Mouse (Mus musculus) lung, adult 2 months (tissue): ENCODE data around the gene 4930486L24Rik. TPM values are rescaled to one million over a fixed set of nuclear protein-coding genes. Genes with fewer than 3 reads are reported as not detected.

Experiments
- DNase-seq: peaks from one replicate; pipeline ENCODE4 v3.0.0; 2022
- H3K4me1 ChIP-seq: fragments of 200-500 bp; 2 replicates; pipeline ENCODE4 v1.6.1; 2011; ENCODE audit warnings: low read length; ENCODE audit not compliant: control insufficient read depth, insufficient read depth
- H3K4me3 ChIP-seq: fragments of 200-500 bp; replicated peaks from 2 replicates; pipeline ENCODE3; 2011; ENCODE audit warnings: low read depth, mild to moderate bottlenecking, control low read depth, low read length; ENCODE audit errors: extremely low read depth
- CTCF ChIP-seq: fragments of 200-500 bp; IDR thresholded peaks from 2 replicates; pipeline ENCODE4 v1.5.1; 2011; ENCODE audit warnings: mild to moderate bottlenecking, low read length, control low read depth; ENCODE audit not compliant: insufficient read depth
- POLR2A ChIP-seq: fragments of 200-500 bp; IDR thresholded peaks from 2 replicates; pipeline ENCODE4 v1.6.1; 2011; ENCODE audit warnings: low read depth, mild to moderate bottlenecking, control low read depth, low read length, borderline replicate concordance; ENCODE audit errors: extremely low read depth
- WGBS: fragments of 180-500 bp; shearing (Covaris S2); methylation state at CpG from one replicate; pipeline ENCODE4 v1.1.7; 2018; 5-methylcytosine and 5-hydroxymethylcytosine counted together
- polyA plus RNA-seq: library from polyadenylated mRNA; depleted of rRNA; stranded (reverse); fragments of >200 nt; gene quantifications from 2 replicates; pipeline ENCODE4 v1.2.3, GENCODE M21; 2012; rRNA removed

The 4930486L24Rik gene
- polyA plus RNA-seq, 1 experiment: not detected

DNA sequence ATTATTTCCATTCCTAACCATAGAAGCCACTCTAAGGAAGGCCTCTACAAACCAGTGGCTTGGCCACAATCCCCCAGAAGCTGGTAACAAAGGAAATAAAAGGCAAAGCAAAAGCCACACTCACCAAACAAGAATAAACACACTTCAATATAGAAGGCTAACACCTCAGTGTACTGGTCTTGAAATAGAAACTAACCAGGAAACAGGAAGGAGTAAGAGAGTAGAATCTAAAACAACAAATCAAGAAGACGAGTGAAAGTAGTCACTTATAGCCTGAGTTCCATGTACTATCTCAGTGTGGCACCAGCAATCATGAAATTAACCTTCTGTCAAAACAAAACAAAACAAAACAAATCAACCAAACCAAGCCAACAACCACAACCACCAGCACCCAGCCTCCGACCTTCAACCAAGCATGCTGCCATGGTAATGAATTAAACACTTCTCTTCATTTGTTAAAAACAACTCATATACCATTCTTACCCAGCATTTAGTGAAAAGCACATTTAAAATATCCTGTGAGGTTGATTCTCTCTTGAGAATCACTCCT lies 24.8 kb downstream of the 4930486L24Rik start:
- 56% methylated on average over 2 of the region's 2 CpGs for WGBS
- no peak for TF ChIP-seq POLR2A
- TF ChIP-seq CTCF: no peak
- Histone ChIP-seq H3K4me3 (no peak overlapping the region), H3K4me1 (no peaks in the 10 kb centered on the region)
- DNase-seq: no peak

DNA sequence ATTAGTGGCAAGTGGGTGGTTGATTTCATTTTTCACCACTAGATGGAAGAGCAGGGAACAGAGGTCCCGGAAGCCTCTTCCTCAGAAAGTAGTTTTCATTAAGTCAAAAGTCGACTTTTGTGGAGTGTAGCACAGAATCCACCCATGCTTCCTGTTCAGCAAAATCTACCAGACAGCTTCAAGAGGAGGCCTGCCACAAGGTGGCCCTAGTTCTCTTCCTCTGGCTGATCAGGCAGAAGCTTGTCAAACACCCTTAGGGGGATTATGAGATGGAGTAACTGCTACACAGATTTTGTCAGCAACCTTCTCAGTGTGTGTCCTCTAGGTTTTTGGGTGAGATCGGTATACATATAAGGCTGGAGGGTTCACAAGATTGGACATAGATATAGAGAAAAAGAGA lies 38.2 kb downstream of the 4930486L24Rik start:
- no peak for DNase-seq
- no peaks in the 10 kb centered on the region for H3K4me1 ChIP-seq
- no peak overlapping the region for H3K4me3 ChIP-seq
- TF ChIP-seq POLR2A (no peak), CTCF (peak; percentile 70)
- 47% methylated on average over 3 of the region's 3 CpGs for WGBS

- no peaks in the 10 kb centered on the region for H3K4me1 ChIP-seq
- no peak for DNase-seq
- no peak for TF ChIP-seq POLR2A
- no peak for TF ChIP-seq CTCF
- H3K4me3 ChIP-seq: no peak overlapping the region
- 61% methylated on average over 3 of the region's 3 CpGs for WGBS
Measured at GRCm38 (mm10) chr13:60820486-60821175, 43.6 kb downstream of the 4930486L24Rik start.

DNA sequence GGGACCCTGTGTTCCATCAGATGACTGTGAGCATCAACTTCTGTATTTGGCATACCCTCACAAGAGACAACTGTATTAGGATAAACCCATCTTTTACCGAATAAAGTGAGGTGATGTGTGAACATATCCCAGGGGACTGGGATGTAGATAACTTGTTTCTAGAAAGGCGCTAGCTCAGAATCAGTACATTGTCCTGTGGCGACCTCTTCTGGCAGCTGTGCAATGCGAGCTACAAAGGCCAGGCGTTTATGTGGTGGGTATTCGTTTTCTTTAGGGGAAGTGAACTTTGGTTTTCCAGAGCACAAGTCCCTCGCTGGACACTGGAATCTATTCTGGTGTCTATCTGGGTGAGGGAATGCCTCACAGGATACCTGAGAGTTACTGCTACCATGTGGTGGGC lies 44.8 kb downstream of the 4930486L24Rik start:
- Histone ChIP-seq H3K4me3 (no peak overlapping the region), H3K4me1 (no peaks in the 10 kb centered on the region; the same call in 1 of the 2 replicates)
- TF ChIP-seq POLR2A (no peak), CTCF (peak; percentile 79)
- 7% methylated on average over 7 of the region's 7 CpGs for whole genome bisulfite sequencing
- peak; percentile 31 for DNase-seq

GRCm38 (mm10) chr13:60813722-60814121 lies 50.6 kb downstream of the 4930486L24Rik start:
- WGBS: 19% methylated on average over 1 of the region's 1 CpGs
- no peak for TF ChIP-seq CTCF
- no peak for TF ChIP-seq POLR2A
- peaks cover 5% of the 10 kb centered on the region for H3K4me1 ChIP-seq
- no peak overlapping the region for H3K4me3 ChIP-seq
- no peak for DNase-seq

DNA sequence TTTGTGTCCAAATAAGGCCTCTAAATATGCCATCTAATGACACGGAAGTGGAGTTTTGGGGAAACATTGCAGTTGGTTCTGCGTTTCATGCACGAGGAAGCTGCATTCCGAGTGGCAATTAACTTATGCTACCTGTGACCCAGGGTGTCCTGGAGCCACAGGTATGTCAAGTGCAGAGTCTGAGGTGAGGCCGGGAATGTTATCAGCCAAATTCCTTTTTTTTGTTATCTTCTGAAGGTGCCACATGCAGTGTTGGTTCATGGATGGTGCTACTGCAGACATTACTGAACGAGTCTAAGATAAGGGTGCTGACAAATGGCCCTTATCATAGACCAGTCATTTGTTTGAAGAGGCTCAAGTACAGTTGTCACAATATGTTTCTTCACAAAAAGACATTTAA lies 51.5 kb downstream of the 4930486L24Rik start:
- WGBS: 67% methylated on average over 6 of the region's 6 CpGs
- H3K4me3 ChIP-seq: no peak overlapping the region
- no peak for TF ChIP-seq CTCF
- no peak for TF ChIP-seq POLR2A
- peaks cover 7% of the 10 kb centered on the region for H3K4me1 ChIP-seq
- DNase-seq: no peak

DNA sequence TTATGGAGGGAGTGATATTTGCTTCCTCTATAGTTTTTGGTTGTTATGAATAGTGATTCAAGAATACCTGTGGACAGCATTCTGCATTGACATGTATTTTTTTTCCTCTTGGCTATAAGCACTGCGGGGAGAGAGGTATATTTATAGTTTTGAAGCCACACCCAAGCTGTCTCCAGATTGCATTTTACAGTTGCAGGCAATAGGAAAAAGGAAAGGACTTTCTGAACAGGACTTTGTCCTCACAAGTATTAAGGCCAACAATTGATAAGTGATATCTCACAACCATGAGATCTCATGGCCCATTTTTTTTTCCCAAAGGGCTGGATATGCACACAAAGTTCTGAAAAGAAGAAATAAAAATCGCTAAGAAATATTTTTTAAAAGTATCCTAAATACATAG lies 54.6 kb downstream of the 4930486L24Rik start:
- TF ChIP-seq CTCF (no peak), POLR2A (no peak)
- Histone ChIP-seq H3K4me3 (no peak overlapping the region), H3K4me1 (peaks cover 7% of the 10 kb centered on the region)
- 59% methylated on average over 2 of the region's 2 CpGs for WGBS
- DNase-seq: no peak

DNA sequence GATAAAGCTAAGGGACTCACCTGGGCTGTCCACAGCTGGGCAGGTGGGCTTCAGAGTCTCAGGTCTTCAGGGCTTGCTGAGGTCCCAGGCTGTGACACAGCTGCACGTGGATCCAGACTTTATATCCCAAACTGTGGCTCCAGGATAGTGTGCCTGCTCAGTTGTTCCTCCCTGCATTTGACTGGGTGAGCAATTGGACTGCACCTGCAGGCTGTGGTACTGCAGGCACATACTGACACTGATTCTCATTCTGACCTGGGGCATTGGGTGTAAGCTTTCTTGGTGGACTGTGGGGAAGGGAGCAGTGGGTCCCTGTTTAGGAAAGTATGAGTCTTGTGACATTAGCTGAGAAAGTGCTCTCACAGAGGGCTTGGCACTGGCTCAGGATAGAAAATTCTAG lies 61.5 kb downstream of the 4930486L24Rik start, which contains the start of gene Ctsll3:
TSS of gene Ctsll3 (minus strand) at position 101 of the 400 bp plus-strand sequence.
- no peaks in the 10 kb centered on the region for H3K4me1 ChIP-seq
- no peak within 1 kb of the TSS for H3K4me3 ChIP-seq
- no peak for DNase-seq
- TF ChIP-seq CTCF: no peak
- no peak for TF ChIP-seq POLR2A
- 69% methylated on average over 1 of the region's 1 CpGs for WGBS

Other genes starting within 250 kb of the 4930486L24Rik start
- gene BC051665, start 78.1 kb downstream of the 4930486L24Rik start, polyA plus RNA-seq: not detected in 2 replicates
- gene Ctsll3, start 61.6 kb downstream of the 4930486L24Rik start, polyA plus RNA-seq: not detected in 2 replicates
- gene Gm49392, start 32.4 kb upstream of the 4930486L24Rik start, polyA plus RNA-seq: 0.67 and 0.84 TPM in 2 replicates
- 3.2 and 4.1 TPM in 2 replicates for gene Ctla2b, start 33.0 kb upstream of the 4930486L24Rik start, polyA plus RNA-seq
- not detected in 2 replicates for gene Tpbpb, start 40.4 kb upstream of the 4930486L24Rik start, polyA plus RNA-seq
- gene Gm49393, start 71.1 kb upstream of the 4930486L24Rik start, polyA plus RNA-seq: not detected in 2 replicates
- 4.5 and 4.8 TPM in 2 replicates for gene Gm49391, start 72.1 kb upstream of the 4930486L24Rik start, polyA plus RNA-seq
- gene Ctla2a, start 72.2 kb upstream of the 4930486L24Rik start, polyA plus RNA-seq: 49.0 and 60.9 TPM in 2 replicates
- gene Tpbpa, start 77.5 kb upstream of the 4930486L24Rik start, polyA plus RNA-seq: not detected in 2 replicates
- not detected in 2 replicates for gene Ctsj, start 141.5 kb upstream of the 4930486L24Rik start, polyA plus RNA-seq
- not detected in 2 replicates for gene Ctsq, start 176.2 kb upstream of the 4930486L24Rik start, polyA plus RNA-seq